Mouse (Mus musculus) liver, embryonic 16.5 days (tissue): Measurements from ENCODE around the gene Eya2. TPM values are rescaled to one million over a fixed set of nuclear protein-coding genes. Genes with fewer than 3 reads are reported as not detected.
A peak's percentile ranks its signal among the peaks of the same experiment; 100 is the strongest.

Experiments used
- ATAC-seq: fragments of 200-750 bp; cut with Nextera tagmentation; 2 replicates; pipeline ENCODE4 v1.8.0; 2017; ENCODE audit warnings: low read depth, mild to moderate bottlenecking, moderate number of reproducible peaks, moderate library complexity
- H3K27ac ChIP-seq: fragments of 300-500 bp; sonication (generic); 2 replicates; pipeline ENCODE4 v1.5.1; 2014; ENCODE audit warnings: mild to moderate bottlenecking, low read length
- H3K27me3 ChIP-seq: fragments of 300-500 bp; sonication (generic); 2 replicates; pipeline ENCODE4 v1.6.1; 2014; ENCODE audit warnings: low read depth, low read length, mixed read lengths; ENCODE audit not compliant: control insufficient read depth, insufficient read depth
- H3K36me3 ChIP-seq: fragments of 300-500 bp; sonication (generic); 2 replicates; pipeline ENCODE4 v1.6.1; 2014; ENCODE audit warnings: mild to moderate bottlenecking; ENCODE audit not compliant: control insufficient read depth, insufficient read depth
- H3K4me1 ChIP-seq: fragments of 300-500 bp; sonication (generic); 2 replicates; pipeline ENCODE4 v1.6.1; 2014; ENCODE audit warnings: low read depth, low read length, mixed read lengths; ENCODE audit not compliant: control insufficient read depth
- H3K4me2 ChIP-seq: fragments of 300-500 bp; sonication (generic); 2 replicates; pipeline ENCODE4 v1.6.1; 2014; ENCODE audit warnings: low read depth, low read length, mixed read lengths
- H3K4me3 ChIP-seq: fragments of 300-500 bp; sonication (generic); 2 replicates; pipeline ENCODE4 v1.5.1; 2014; ENCODE audit warnings: low read depth, mild to moderate bottlenecking, low read length
- H3K9ac ChIP-seq: fragments of 300-500 bp; sonication (generic); 2 replicates; pipeline ENCODE4 v1.6.1; 2014; ENCODE audit warnings: low read depth, low read length
- H3K9me3 ChIP-seq: fragments of 300-500 bp; sonication (generic); replicated peaks from 2 replicates; pipeline ENCODE4 v1.6.1; 2016; ENCODE audit warnings: low read length; ENCODE audit not compliant: control insufficient read depth
- WGBS: fragments of 180-500 bp; shearing (Covaris S2); extraction: QIAGEN DNeasy Blood & Tissue Kit; methylation state at CpG from one replicate; pipeline ENCODE4 v1.1.7; 2014; ENCODE audit not compliant: insufficient replicate concordance; 5-methylcytosine and 5-hydroxymethylcytosine counted together
- polyA plus RNA-seq: library from polyadenylated mRNA; unstranded; fragments of >200 nt; fragmentation: Nextera tagmentation; extraction: Ambion mirVana; gene quantifications from 2 replicates; pipeline ENCODE4 v1.2.1, GENCODE M21; 2015

Eya2 gene
- polyA plus RNA-seq, 1 experiment from 2014 or later = 0.22 TPM

DNA sequence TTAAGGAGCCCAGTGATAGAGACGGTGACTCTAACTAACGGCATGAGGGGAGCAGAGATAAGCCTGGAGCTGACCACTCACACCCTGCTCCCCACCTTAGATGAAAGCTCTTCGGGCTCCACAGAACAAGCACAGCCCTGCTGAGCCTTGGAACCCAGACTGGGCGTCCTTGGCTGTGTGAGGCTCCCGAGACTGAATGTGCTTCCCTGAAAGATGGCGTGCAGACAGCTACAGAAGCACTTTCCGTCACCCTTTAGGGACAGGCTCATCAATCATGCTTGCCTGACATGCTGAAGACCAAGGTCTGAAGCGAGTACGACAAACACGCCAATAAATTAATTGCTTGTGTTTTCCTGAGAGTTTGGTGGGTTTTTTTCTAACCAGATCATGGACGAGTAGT, 56.2 kb downstream of the Eya2 start:
- WGBS = 27% methylated on average over 11 of the region's 11 CpGs
- ATAC-seq = no peak
- H3K9ac ChIP-seq = no peak overlapping the region

DNA sequence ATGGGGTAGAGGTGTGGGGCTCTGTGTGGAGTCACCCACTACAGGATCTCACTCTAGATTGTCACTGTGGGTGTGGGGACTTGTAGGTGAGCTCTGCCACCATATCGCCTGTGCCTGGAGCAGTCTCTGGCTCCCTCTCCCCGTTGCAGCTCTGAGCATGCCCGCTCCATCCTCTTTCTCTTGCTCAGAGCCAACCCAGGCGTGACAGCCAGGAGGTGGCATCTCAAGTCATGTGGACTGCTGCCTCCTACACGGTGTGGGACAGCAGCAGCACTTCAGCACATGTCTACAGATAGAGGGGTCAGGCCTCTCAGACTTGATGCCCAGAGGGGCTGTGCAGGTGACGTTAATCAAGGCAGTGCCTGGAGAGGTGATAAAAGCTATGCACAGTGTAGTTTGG, 57.4 kb downstream of the Eya2 start:
- no peaks in the 10 kb centered on the region for H3K27me3 ChIP-seq
- WGBS = 48% methylated on average over 6 of the region's 6 CpGs
- H3K9ac ChIP-seq = no peak overlapping the region
- no peak overlapping the region for H3K4me3 ChIP-seq
- ATAC-seq = no peak
- H3K36me3 ChIP-seq = no peaks in the 10 kb centered on the region
- H3K27ac ChIP-seq = no peak overlapping the region
- no peaks in the 10 kb centered on the region for H3K9me3 ChIP-seq
- H3K4me1 ChIP-seq = no peaks in the 10 kb centered on the region
- no peak overlapping the region for H3K4me2 ChIP-seq

More for the DNA sequence above, 56.2 kb downstream of the Eya2 start:
- Histone ChIP-seq H3K4me1 (no peaks in the 10 kb centered on the region), H3K9me3 (no peaks in the 10 kb centered on the region), H3K4me2 (no peak overlapping the region), H3K27ac (no peak overlapping the region), H3K36me3 (no peaks in the 10 kb centered on the region), H3K4me3 (no peak overlapping the region), H3K27me3 (no peaks in the 10 kb centered on the region)

DNA sequence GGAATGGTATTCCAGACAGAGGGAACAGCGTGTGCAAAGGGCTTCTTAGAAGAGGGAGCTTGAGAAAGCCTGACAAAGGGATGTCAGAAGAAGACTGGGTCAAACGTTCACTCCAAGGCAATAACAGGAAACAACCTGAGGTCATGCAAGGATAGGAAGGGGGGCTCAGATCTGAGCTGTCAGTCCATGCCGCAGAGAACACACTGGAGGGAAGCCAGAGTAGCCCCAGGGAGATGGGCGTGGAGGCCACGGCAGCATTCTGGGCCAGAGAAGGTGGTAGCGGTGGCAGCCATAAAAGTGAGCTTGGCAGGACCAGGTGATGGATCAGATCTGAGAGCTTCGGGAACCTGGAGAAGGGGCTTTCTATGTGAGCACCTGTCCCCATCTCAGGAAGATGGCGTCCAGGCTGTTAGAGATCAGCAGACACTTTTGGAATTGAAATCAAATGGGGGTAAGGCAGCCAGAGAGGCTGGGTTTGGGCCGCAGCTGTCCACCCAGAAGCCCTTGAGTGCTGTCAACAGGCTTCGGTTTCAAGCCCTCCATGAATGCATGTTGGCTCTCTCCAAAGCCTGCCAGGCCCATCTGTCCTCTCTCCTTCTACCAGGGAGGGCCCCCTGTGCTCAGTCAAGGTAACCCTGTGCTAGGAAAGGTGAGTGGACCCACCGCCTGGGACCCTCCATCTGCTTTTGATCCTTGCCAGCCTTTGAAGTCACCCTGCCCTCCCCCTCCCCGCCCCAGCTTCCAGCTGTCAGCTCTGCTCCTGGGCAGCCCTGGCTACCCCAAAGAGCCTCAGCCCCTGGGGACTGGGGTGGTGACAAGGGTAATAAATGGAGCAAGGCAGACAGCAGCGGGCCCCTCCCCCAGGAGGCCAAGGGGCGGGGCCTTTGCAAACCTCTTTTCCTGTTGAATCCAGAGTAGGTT, 58.4 kb downstream of the Eya2 start:
- no peaks in the 10 kb centered on the region for H3K4me1 ChIP-seq
- no peak overlapping the region for H3K27ac ChIP-seq
- ATAC-seq = 0 out of 2 replicates have a peak, but pooled peaks have one; percentile 5
- no peak overlapping the region for H3K4me2 ChIP-seq
- H3K27me3 ChIP-seq = no peaks in the 10 kb centered on the region
- no peaks in the 10 kb centered on the region for H3K36me3 ChIP-seq
- 26% methylated on average over 14 of the region's 14 CpGs for WGBS
- no peak overlapping the region for H3K9ac ChIP-seq
- H3K4me3 ChIP-seq = no peak overlapping the region
- no peaks in the 10 kb centered on the region for H3K9me3 ChIP-seq

DNA sequence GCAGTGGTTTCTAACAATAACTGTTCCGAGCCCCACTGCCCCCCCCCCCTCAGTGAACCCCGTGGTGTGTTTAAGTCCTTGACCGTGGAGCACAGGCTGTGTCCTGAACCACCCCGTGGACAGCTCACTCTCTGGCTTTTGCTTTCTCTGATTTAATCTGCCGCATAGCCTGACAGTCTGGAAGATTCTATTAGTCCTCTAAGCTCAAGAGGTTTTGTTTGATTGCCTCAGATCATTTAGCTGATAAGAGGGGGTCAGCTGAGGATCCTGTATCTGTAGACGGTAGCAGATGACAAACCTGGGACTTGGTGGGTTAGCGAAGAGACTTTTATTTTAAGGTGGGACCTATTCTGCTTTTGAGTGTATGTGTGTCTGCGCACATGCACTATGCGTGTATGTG, 59.3 kb downstream of the Eya2 start:
- 26% methylated on average over 9 of the region's 9 CpGs for WGBS

DNA sequence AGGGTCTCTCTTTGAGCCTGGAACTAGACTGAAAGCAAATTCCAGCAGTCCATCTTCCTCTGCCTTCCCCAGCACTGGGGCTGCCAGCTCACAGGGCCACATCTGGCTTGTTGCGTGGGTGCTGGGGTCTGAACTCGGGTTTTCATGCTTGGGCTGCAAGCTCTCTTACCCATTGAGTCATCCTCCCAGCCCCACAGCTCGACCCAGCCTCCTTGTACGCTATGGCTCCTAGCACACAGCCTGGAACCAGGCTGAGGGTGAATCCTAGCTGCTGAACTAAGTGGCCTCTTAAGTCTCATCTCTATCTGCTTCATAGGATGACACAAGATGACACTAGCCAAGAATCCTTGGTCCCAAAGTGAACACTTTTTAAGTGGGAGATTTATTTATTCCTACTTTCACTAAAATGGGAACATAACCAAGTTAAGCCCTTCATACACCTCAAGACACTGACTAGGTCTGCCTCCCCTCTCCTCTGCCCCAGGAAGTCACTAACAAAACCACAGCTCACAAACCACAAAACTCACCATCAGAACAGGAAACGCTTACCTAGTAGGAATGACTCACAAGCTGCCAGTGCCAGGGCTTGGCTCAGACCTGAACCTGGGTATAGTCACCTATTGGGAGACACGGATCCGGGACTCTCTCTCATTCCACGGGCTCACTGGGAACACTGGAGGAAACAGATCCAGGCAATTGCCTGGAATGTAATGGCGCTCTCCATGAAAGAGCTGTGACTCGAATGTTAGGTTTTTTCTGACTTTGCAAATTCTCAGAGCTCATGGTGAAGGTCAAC, 60.1 kb downstream of the Eya2 start:
- no peak overlapping the region for H3K9ac ChIP-seq
- ATAC-seq = no peak
- no peaks in the 10 kb centered on the region for H3K9me3 ChIP-seq
- no peaks in the 10 kb centered on the region for H3K27me3 ChIP-seq
- H3K4me3 ChIP-seq = no peak overlapping the region
- WGBS = 24% methylated on average over 10 of the region's 10 CpGs
- no peaks in the 10 kb centered on the region for H3K4me1 ChIP-seq
- no peak overlapping the region for H3K27ac ChIP-seq
- H3K36me3 ChIP-seq = no peaks in the 10 kb centered on the region
- H3K4me2 ChIP-seq = no peak overlapping the region

More for the DNA sequence above, 59.3 kb downstream of the Eya2 start:
- Histone ChIP-seq H3K9me3 (no peaks in the 10 kb centered on the region), H3K9ac (no peak overlapping the region), H3K4me2 (no peak overlapping the region), H3K36me3 (no peaks in the 10 kb centered on the region), H3K4me3 (no peak overlapping the region), H3K4me1 (no peaks in the 10 kb centered on the region), H3K27me3 (no peaks in the 10 kb centered on the region), H3K27ac (no peak overlapping the region)
- ATAC-seq = no peak

DNA sequence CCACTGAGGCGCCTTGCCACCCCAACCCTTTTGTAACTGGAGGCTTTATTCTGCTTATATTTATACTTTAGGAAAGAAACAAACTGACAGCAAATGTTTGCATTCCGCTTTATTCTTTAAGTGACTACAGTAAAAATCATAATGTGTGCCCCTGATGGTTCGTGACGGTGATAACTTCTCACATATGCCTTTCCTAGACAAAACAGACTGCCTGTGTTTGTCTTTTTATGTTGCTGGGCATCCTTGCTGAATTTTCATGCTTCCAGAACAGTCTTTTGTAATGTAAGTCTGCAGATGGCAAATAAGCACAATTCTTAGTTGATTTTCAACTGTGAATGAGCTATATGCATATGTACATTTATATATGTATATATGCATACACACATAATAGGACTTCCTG, 61.7 kb downstream of the Eya2 start:
- Histone ChIP-seq H3K27me3 (no peaks in the 10 kb centered on the region), H3K4me2 (no peak overlapping the region), H3K36me3 (no peaks in the 10 kb centered on the region), H3K27ac (no peak overlapping the region), H3K4me1 (no peaks in the 10 kb centered on the region), H3K9ac (no peak overlapping the region), H3K4me3 (no peak overlapping the region), H3K9me3 (no peaks in the 10 kb centered on the region)
- ATAC-seq = no peak
- 66% methylated on average over 4 of the region's 4 CpGs for WGBS

DNA sequence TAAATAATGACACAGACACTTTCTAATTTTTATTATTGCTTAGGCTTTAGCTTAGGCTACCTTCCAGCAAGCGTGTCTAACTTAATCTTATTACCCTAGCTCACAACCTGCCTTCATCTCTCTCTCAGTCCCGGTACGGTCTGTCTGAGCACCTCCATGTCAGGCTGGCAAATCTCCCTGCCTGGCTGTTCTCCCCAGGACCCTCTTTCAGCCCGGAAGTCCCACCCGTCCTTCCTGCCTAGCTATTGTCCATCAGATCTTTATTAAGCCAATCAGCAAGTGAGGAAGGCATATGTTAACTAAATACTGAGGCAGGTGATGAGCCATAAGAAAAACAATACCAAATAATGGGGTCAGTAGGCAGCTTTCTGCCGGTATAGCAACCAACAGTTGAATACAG, 62.1 kb downstream of the Eya2 start:
- H3K36me3 ChIP-seq = no peaks in the 10 kb centered on the region
- no peak for ATAC-seq

DNA sequence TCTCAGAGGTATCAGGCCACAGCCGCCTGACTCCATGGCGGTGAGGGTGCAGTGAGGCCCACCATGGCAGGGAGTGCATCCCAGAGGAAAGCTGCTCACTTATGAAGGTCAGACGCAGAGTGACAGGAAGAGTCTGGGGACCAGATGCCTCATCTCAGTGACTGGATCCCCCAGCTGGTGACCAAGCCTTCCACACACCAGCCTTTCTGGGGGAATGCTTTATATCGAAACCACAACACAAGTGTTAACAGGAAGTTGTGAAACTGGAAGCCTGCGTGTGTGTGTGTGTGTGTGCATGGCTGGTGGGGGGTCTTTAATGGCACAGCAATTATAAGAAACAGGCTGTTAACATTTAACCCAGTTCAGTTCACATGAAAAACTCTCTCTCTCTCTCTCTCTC, 64.7 kb downstream of the Eya2 start:
- Histone ChIP-seq H3K27ac (no peak overlapping the region), H3K4me2 (no peak overlapping the region), H3K9ac (no peak overlapping the region), H3K9me3 (no peaks in the 10 kb centered on the region), H3K36me3 (no peaks in the 10 kb centered on the region), H3K27me3 (no peaks in the 10 kb centered on the region), H3K4me1 (no peaks in the 10 kb centered on the region), H3K4me3 (no peak overlapping the region)
- WGBS = 49% methylated on average over 5 of the region's 5 CpGs
- ATAC-seq = no peak

More for the DNA sequence above, 62.1 kb downstream of the Eya2 start:
- H3K4me2 ChIP-seq = no peak overlapping the region
- WGBS = 60% methylated on average over 6 of the region's 6 CpGs
- no peak overlapping the region for H3K4me3 ChIP-seq
- H3K9ac ChIP-seq = no peak overlapping the region
- H3K27ac ChIP-seq = no peak overlapping the region
- no peaks in the 10 kb centered on the region for H3K27me3 ChIP-seq
- H3K9me3 ChIP-seq = no peaks in the 10 kb centered on the region
- H3K4me1 ChIP-seq = no peaks in the 10 kb centered on the region

DNA sequence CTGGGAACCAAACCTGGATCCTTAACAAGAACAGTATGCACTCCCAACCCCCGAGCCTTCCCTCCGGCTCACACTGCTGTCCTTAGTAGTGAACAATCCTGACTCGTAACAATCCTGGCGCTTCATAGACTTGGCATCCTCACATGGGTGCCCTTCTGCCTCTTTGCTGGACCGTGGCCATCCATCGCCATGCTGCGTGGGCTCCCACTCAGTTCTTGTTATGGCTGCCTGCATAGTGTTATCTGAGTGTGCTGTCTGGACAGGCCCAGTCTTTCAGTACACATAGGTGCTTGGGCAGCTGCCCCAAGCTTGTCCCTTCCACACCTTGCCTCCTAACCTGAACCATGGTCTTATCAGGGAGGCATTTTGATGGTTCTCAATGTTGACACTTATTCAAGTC, 68.4 kb downstream of the Eya2 start:
- H3K9me3 ChIP-seq = no peaks in the 10 kb centered on the region
- no peak for ATAC-seq
- no peak overlapping the region for H3K27ac ChIP-seq
- no peak overlapping the region for H3K4me2 ChIP-seq
- 71% methylated on average over 7 of the region's 7 CpGs for WGBS
- no peaks in the 10 kb centered on the region for H3K27me3 ChIP-seq
- no peaks in the 10 kb centered on the region for H3K36me3 ChIP-seq
- no peak overlapping the region for H3K9ac ChIP-seq
- no peaks in the 10 kb centered on the region for H3K4me1 ChIP-seq
- H3K4me3 ChIP-seq = no peak overlapping the region
